Mouse (Mus musculus) C2C12 (cell line): ENCODE measurements around the gene Gm20696. TPM values are rescaled to one million over a fixed set of nuclear protein-coding genes. Genes with fewer than 3 reads are reported as not detected.

ENCODE experiments used
- H3K27me3 ChIP-seq: one replicate; pipeline ENCODE4 v1.6.1; 2011; ENCODE audit not compliant: control insufficient read depth, insufficient read depth, insufficient read length
- H3K36me3 ChIP-seq: one replicate; pipeline ENCODE4 v1.6.1; 2011; ENCODE audit not compliant: control insufficient read depth, insufficient read depth
- H3K4me3 ChIP-seq: one replicate; pipeline ENCODE4 v1.5.1; 2011; ENCODE audit warnings: mild to moderate bottlenecking, control low read depth; ENCODE audit not compliant: poor library complexity, insufficient read depth, severe bottlenecking
- H3K79me2 ChIP-seq: one replicate; pipeline ENCODE4 v1.6.1; 2011; ENCODE audit not compliant: control insufficient read depth, insufficient read depth
- H3K79me3 ChIP-seq: one replicate; pipeline ENCODE4 v1.6.1; 2011; ENCODE audit warnings: low read depth, control low read depth
- H3ac ChIP-seq: one replicate; pipeline ENCODE3; 2011; ENCODE audit warnings: low read depth; ENCODE audit not compliant: control insufficient read depth, insufficient read length
- CEBPB ChIP-seq: IDR thresholded peaks from one replicate; pipeline ENCODE4 v1.6.1; 2011; ENCODE audit warnings: low read depth, mild to moderate bottlenecking, control low read depth, moderate library complexity
- CTCF ChIP-seq: IDR thresholded peaks from one replicate; pipeline ENCODE4 v1.5.1; 2011; ENCODE audit not compliant: control insufficient read depth, insufficient read depth, insufficient read length
- FOSL1 ChIP-seq: IDR thresholded peaks from one replicate; pipeline ENCODE4 v1.8.0; 2011; ENCODE audit warnings: mild to moderate bottlenecking, low read length; ENCODE audit not compliant: poor library complexity, insufficient read depth, severe bottlenecking
- MAX ChIP-seq: IDR thresholded peaks from one replicate; pipeline ENCODE4 v1.6.1; 2011; ENCODE audit warnings: mild to moderate bottlenecking, control low read depth
- MYOD1 ChIP-seq: IDR thresholded peaks from one replicate; pipeline ENCODE4 v1.6.1; 2011; ENCODE audit warnings: low read depth; ENCODE audit not compliant: control insufficient read depth, insufficient read length
- MYOG ChIP-seq: IDR thresholded peaks from one replicate; pipeline ENCODE4 v1.6.1; 2011; ENCODE audit not compliant: control insufficient read depth, insufficient read length; ENCODE audit errors: extremely low read depth
- USF1 ChIP-seq: IDR thresholded peaks from one replicate; pipeline ENCODE4 v1.6.1; 2011; ENCODE audit warnings: low read depth, mild to moderate bottlenecking, control low read depth, moderate library complexity
- polyA plus RNA-seq: library from polyadenylated mRNA; unstranded; fragments of >200 nt; fragmentation: generic; extraction: Trizol; gene quantifications from one replicate; pipeline ENCODE4 v1.2.1, GENCODE M21; 2012; ENCODE audit warnings: missing spikeins

Gm20696 gene
- polyA plus RNA-seq, 1 experiment: 0.20 TPM

- Histone ChIP-seq H3K36me3 (no peaks in the 10 kb centered on the region), H3ac (no peak overlapping the region), H3K79me3 (no peaks in the 10 kb centered on the region), H3K4me3 (no peak overlapping the region), H3K27me3 (no peaks in the 10 kb centered on the region), H3K79me2 (no peaks in the 10 kb centered on the region)
- no peak for TF ChIP-seq MYOG
- TF ChIP-seq MAX: no peak
- TF ChIP-seq CTCF: no peak
- no peak for TF ChIP-seq MYOD1
- TF ChIP-seq USF1: no peak
- no peak for TF ChIP-seq FOSL1
- no peak for TF ChIP-seq CEBPB
Measured at GRCm38 (mm10) chr6:99503741-99504140, 162.9 kb downstream of the Gm20696 start.

- Histone ChIP-seq H3K4me3 (no peak overlapping the region), H3K36me3 (no peaks in the 10 kb centered on the region), H3K27me3 (no peaks in the 10 kb centered on the region), H3ac (no peak overlapping the region), H3K79me2 (no peaks in the 10 kb centered on the region), H3K79me3 (no peaks in the 10 kb centered on the region)
- TF ChIP-seq MYOD1 (no peak), MYOG (no peak), MAX (no peak)
Measured at GRCm38 (mm10) chr6:99502727-99503126, 163.9 kb downstream of the Gm20696 start.

GRCm38 (mm10) chr6:99502314-99502713 is 164.3 kb downstream of the Gm20696 start:
- TF ChIP-seq USF1: no peak
- no peak for TF ChIP-seq MYOD1
- TF ChIP-seq MYOG: no peak
- TF ChIP-seq CEBPB: no peak
- TF ChIP-seq FOSL1: no peak
- TF ChIP-seq MAX: no peak
- TF ChIP-seq CTCF: no peak
- H3K79me2 ChIP-seq: no peaks in the 10 kb centered on the region
- no peak overlapping the region for H3ac ChIP-seq
- H3K79me3 ChIP-seq: no peaks in the 10 kb centered on the region
- no peaks in the 10 kb centered on the region for H3K36me3 ChIP-seq
- H3K27me3 ChIP-seq: no peaks in the 10 kb centered on the region
- H3K4me3 ChIP-seq: no peak overlapping the region

GRCm38 (mm10) chr6:99500570-99501270 is 165.9 kb downstream of the Gm20696 start:
- no peaks in the 10 kb centered on the region for H3K27me3 ChIP-seq
- TF ChIP-seq MYOG (no peak), FOSL1 (no peak)
- H3K79me3 ChIP-seq: no peaks in the 10 kb centered on the region
- no peaks in the 10 kb centered on the region for H3K79me2 ChIP-seq
- no peak overlapping the region for H3ac ChIP-seq
- no peak overlapping the region for H3K4me3 ChIP-seq
- no peaks in the 10 kb centered on the region for H3K36me3 ChIP-seq

- TF ChIP-seq CEBPB (no peak), MYOG (no peak), USF1 (no peak), CTCF (no peak), MAX (no peak), FOSL1 (no peak), MYOD1 (no peak)
- Histone ChIP-seq H3K27me3 (no peaks in the 10 kb centered on the region), H3ac (no peak overlapping the region)
Measured at GRCm38 (mm10) chr6:99498082-99498481, 168.5 kb downstream of the Gm20696 start.

GRCm38 (mm10) chr6:99496114-99496513 is 170.5 kb downstream of the Gm20696 start:
- Histone ChIP-seq H3K4me3 (no peak overlapping the region), H3K79me2 (no peaks in the 10 kb centered on the region), H3K27me3 (no peaks in the 10 kb centered on the region), H3K36me3 (no peaks in the 10 kb centered on the region), H3K79me3 (no peaks in the 10 kb centered on the region), H3ac (no peak overlapping the region)
- TF ChIP-seq MYOD1 (no peak), CEBPB (no peak), CTCF (no peak), FOSL1 (no peak), USF1 (no peak), MYOG (no peak), MAX (no peak)

More at GRCm38 (mm10) chr6:99498082-99498481, 168.5 kb downstream of the Gm20696 start:
- H3K79me2 ChIP-seq: no peaks in the 10 kb centered on the region
- H3K79me3 ChIP-seq: no peaks in the 10 kb centered on the region
- H3K4me3 ChIP-seq: no peak overlapping the region
- no peaks in the 10 kb centered on the region for H3K36me3 ChIP-seq
